Mouse (Mus musculus): Measurements from ENCODE around the gene Enam. TPM values are rescaled to one million over a fixed set of nuclear protein-coding genes. Genes with fewer than 3 reads are reported as not detected.
A peak's percentile ranks its signal among the peaks of the same experiment; 100 is the strongest.
"Not testable (repeated sequence)": the region's sequence is repeated elsewhere in the genome, so short reads cannot be mapped to it uniquely, and the experiment has no call there.

Enam gene
- total RNA-seq (2017), result not detected in 2 replicates

DNA sequence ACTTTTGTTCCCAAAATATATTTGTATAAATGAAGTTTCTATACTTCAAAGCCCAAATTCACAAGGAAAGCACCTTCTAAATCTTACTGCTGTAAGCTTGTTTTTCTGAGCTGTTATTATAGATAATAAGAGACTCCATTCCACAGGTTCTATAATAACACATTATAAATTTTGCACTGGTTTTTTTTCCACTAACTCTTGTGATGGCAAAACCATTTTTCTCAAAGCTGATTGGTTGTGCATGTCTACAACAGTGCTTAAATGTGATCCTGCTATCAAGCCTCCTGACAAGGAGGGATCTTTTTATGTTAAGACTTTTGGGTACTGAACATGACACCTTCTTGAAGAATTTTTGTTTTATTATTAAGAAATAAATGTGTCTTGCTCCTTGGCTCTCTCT lies at the start of gene Enam:
Enam (plus strand) TSS at position 301 of the 400 bp plus-strand sequence.
- ATAC-seq (replicated peaks in 1 of 2; ENCODE audit: insufficient read depth in 1 of 2, low FRiP score in 2 of 2, low TSS enrichment in 1 of 2, low read depth in 1 of 2, poor library complexity in 2 of 2, severe bottlenecking in 2 of 2), result no peak

DNA sequence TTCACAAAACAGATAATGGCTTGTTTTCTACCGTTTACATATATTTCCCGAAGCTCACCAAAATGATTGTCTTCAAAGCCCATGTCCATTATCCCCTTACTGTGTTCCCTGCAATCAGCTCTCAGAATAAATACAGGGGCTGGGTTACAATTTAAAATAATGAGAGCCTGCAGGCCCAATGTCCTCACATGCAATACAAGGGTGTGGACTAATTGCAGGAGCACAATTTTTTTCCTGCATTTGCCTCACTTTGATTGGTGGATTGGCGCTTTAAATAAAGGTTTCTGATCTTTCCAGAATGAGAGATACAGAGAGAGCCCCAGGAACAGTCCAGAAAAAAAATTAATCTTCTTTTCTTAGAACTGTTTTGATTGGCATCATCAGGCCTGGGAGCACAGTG lies 32.1 kb upstream of the Enam start, which contains the start of gene Ambn:
Ambn (plus strand) TSS at position 301 of the 400 bp plus-strand sequence.
- no peak for ATAC-seq (replicated peaks in 1 of 2; ENCODE audit: insufficient read depth in 1 of 2, low FRiP score in 2 of 2, low TSS enrichment in 1 of 2, low read depth in 1 of 2, poor library complexity in 2 of 2, severe bottlenecking in 2 of 2)

DNA sequence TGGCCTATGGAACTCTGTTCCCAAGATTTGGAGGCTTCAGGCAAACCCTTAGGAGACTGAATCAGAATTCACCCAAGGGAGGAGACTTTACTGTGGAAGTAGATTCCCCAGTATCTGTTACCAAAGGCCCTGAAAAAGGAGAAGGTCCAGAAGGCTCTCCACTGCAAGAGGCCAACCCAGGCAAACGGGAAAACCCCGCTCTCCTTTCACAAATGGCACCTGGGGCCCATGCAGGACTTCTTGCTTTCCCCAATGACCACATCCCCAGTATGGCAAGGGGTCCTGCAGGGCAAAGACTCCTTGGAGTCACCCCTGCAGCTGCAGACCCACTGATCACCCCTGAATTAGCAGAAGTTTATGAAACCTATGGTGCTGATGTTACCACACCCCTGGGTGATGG lies 20.3 kb upstream of the Enam start:
- ATAC-seq (replicated peaks in 1 of 2; ENCODE audit: insufficient read depth in 1 of 2, low FRiP score in 2 of 2, low TSS enrichment in 1 of 2, low read depth in 1 of 2, poor library complexity in 2 of 2, severe bottlenecking in 2 of 2), result no peak

DNA sequence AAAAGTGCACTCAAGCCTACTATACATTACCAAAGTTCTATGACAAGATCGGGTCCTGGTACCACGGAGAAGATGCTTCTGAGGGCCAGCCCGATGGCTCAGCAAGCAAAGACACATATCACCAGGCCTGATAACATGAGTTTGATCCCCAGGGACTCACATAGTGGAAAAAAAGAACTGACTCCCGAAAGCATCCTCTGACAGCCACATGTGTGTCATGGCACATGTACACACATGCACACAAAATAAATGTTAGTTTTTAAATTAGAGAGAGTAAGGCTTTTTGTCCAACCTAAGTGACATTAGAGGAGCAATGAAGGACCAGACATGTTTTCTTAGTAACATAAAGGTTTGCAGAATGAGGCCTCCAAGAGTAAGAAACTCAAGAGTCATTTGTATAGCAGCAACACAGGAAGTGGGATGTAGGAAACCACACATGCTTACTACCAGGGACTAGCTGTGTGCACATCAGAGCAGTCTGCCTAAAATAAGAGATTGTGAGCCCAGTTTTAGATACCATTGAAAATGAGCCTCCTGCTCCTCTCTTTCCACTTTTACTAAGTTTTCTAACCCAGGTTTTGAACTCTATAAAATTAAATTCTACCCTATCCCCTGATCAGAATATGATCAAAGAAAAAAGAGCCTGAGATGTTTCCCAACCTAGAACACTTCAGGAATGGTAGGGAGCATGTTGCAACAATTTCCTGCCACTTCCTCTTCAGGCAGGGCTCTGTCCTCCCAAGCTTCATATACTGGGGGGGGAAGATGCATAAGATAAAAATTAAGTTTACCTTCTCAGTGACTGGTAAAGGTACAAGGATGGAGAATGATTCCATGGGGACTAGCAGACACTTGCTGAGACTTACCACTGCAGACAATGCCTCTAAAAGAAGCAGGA lies 18.7 kb upstream of the Enam start:
- ATAC-seq (replicated peaks in 1 of 2; ENCODE audit: insufficient read depth in 1 of 2, low FRiP score in 2 of 2, low TSS enrichment in 1 of 2, low read depth in 1 of 2, poor library complexity in 2 of 2, severe bottlenecking in 2 of 2), result no peak

DNA sequence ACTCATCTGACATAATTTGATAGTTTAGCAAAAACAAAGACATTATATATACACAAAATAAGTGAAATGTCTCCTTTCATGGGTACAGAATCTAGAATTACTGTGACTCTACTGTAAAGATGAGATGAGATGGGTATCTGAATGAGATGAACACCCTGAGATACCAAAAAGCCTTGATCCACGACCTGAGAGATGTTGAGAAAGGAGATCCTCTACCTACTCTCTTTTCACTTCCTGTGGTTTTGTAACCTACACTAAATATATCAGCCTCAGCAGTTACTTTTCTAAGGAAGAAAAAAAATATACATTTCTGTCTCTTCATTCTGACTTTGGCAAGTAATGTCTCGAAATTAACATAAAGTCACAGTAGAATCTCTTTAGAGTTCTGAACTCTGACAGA lies 1.2 kb downstream of the Enam start:
- no peak for ATAC-seq (replicated peaks in 1 of 2; ENCODE audit: insufficient read depth in 1 of 2, low FRiP score in 2 of 2, low TSS enrichment in 1 of 2, low read depth in 1 of 2, poor library complexity in 2 of 2, severe bottlenecking in 2 of 2)

DNA sequence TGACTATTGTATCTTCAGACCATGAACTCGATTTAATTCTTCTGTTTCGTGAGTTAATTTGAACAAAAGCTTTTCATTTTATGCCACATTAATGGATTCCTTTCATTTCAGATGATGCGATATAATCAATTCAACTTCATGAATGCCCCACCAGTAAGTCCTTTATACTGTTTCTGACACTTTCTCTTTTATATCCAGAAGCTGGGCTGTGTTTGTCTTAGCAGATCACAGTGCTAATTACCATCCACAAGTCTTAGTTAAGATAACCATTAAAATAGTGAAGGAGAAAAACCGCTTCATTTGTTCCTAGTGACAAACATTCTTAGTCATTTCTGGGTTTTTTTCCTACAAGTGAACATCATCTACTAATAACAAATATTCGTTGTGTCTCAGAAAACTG lies 3.3 kb downstream of the Enam start:
- no peak for ATAC-seq (replicated peaks in 1 of 2; ENCODE audit: insufficient read depth in 1 of 2, low FRiP score in 2 of 2, low TSS enrichment in 1 of 2, low read depth in 1 of 2, poor library complexity in 2 of 2, severe bottlenecking in 2 of 2)

DNA sequence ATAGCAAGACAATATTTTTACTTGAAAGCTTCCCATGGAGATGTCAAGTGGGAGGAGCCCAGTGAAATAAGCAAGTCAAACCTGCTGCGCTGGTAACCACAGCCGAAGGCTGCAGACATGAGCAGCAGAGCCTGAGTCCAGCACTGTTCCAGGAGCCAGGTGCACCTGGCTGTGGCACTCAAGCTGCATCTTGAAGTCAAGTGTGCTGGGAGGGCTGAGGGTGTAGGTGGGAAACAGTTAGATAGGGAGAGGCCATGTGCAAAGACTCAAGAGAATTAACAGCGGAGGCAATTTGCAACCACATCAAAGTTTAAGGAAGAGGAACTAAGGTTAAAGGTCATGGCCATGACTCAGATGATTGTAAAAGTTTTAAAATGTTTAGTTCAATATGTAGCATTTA lies 12.0 kb downstream of the Enam start:
- ATAC-seq (replicated peaks in 1 of 2; ENCODE audit: insufficient read depth in 1 of 2, low FRiP score in 2 of 2, low TSS enrichment in 1 of 2, low read depth in 1 of 2, poor library complexity in 2 of 2, severe bottlenecking in 2 of 2), result peak; percentile 25 to 40; a peak in 1 of 4 replicates

DNA sequence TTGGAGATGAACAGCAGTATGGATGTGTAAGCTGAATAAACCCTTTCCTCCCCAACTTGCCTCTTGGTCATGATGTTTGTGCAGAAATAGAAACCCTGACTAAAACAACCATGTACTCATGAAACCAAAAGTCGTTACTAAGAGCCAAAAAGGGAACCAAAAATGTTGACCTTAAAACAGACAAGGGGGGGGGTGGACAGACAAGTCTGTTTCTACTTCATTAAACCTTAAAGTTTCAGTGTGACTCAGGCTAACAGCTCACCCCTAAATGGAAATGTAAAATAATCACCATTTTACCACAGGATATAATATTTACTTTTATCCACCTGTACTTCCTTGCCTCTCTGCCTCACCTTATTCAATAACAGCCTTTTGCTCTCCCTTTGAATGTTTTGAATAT lies 20.8 kb downstream of the Enam start:
- peak; percentile 46 to 53; a peak in 2 of 4 replicates for ATAC-seq (replicated peaks in 1 of 2; ENCODE audit: insufficient read depth in 1 of 2, low FRiP score in 2 of 2, low TSS enrichment in 1 of 2, low read depth in 1 of 2, poor library complexity in 2 of 2, severe bottlenecking in 2 of 2)

DNA sequence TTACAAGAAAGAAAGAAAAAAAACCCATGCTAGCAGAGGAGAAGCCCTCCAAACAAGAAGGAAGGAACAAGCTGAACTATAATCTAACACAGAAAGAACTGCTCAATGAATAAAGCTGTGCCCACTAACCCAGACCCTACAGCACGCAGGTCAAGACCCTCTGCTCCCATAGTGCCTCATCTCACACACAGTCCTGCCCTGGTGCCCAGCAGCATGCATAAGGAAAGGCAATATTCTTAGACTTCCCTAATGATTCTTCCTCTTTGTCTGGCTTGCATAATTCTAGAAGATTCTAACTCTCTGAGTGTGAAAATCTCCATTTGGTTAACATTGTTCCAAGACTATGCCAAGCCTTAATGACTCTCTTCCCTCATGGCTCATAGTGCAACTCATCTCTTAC lies 21.2 kb downstream of the Enam start:
- no peak; a peak in 1 of 4 replicates for ATAC-seq (replicated peaks in 1 of 2; ENCODE audit: insufficient read depth in 1 of 2, low FRiP score in 2 of 2, low TSS enrichment in 1 of 2, low read depth in 1 of 2, poor library complexity in 2 of 2, severe bottlenecking in 2 of 2)

DNA sequence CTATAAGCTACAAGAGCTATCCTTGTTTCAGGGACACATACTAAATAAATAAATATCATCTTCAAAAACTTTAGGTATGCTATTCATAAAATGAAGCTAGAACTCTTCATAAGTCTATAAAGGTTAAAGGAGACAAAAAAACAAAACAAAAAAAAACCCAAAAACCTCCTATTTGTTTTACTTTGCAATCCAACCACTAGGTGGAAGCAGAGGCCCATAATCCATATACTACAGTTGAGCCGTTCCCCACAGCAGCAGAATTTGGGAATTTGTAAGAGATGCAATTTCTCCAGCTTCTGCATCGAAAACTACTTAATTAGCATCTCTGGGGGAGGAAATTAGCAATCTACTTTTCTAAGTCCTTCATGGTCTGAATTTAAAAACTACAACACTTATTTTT lies 31.5 kb downstream of the Enam start:
- peak; percentile 71 to 81; a peak in 3 of 4 replicates for ATAC-seq (replicated peaks in 1 of 2; ENCODE audit: insufficient read depth in 1 of 2, low FRiP score in 2 of 2, low TSS enrichment in 1 of 2, low read depth in 1 of 2, poor library complexity in 2 of 2, severe bottlenecking in 2 of 2)

DNA sequence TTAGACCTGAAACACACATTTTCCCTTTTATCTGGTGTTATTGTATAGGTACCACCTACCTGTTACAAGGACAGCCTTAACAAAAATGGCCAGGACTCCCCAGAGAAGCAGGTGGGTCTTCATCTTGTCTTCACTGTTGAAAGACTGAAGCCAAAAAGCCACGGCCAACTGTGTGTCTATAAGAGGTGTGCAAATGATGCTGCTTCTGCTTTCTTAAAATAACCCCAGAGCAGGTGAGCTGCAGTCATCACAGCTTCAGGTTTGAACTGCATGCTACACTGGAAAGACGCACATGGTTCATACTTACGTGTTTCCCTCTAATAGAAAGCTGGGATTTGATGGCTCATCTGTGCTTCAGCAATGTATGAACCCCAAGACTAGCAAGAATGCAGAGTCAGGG lies 39.9 kb downstream of the Enam start, which contains the start of gene Jchain:
Jchain (minus strand) TSS at position 235 of the 400 bp plus-strand sequence.
- no peak for ATAC-seq (replicated peaks in 1 of 2; ENCODE audit: insufficient read depth in 1 of 2, low FRiP score in 2 of 2, low TSS enrichment in 1 of 2, low read depth in 1 of 2, poor library complexity in 2 of 2, severe bottlenecking in 2 of 2)

DNA sequence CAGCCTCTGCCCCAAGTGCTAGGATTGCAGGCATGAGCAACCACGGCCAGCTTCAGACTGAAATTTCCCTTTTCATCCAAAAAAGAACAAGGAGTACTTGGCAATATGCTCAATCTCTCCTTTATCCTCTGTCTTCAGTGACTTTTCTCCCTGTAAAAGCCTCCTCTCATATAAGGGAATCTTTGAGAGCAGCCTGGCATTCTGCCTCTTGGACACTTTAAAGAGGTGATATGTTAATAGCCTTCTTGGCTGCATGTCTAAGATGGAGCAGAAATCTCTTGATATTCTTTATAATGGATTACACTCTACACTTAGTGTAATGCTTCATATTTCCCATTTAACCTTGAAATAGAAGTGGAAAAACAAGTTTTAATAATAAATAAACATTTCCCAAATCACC lies 43.1 kb downstream of the Enam start:
- ATAC-seq (replicated peaks in 1 of 2; ENCODE audit: insufficient read depth in 1 of 2, low FRiP score in 2 of 2, low TSS enrichment in 1 of 2, low read depth in 1 of 2, poor library complexity in 2 of 2, severe bottlenecking in 2 of 2), result no peak

DNA sequence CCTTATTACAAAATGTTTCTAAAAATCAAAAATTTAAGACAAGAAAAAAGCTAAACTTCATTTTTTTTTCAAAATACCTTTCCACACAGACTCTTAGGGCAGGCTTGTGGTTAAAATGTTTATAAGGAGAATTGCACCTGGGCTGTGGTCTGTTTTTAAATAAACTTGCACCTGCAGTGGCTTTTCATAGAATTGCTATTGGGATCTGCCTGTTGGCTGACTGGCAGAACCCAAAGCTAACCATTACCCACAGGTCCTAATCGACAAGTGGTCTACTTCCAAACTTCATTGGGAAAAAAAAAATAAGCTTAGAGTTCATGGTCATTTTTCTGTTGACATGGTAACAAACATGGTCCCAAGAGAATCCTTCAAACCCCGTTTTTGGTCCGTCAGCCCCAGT lies 46.9 kb downstream of the Enam start:
- no peak for ATAC-seq (replicated peaks in 1 of 2; ENCODE audit: insufficient read depth in 1 of 2, low FRiP score in 2 of 2, low TSS enrichment in 1 of 2, low read depth in 1 of 2, poor library complexity in 2 of 2, severe bottlenecking in 2 of 2)

DNA sequence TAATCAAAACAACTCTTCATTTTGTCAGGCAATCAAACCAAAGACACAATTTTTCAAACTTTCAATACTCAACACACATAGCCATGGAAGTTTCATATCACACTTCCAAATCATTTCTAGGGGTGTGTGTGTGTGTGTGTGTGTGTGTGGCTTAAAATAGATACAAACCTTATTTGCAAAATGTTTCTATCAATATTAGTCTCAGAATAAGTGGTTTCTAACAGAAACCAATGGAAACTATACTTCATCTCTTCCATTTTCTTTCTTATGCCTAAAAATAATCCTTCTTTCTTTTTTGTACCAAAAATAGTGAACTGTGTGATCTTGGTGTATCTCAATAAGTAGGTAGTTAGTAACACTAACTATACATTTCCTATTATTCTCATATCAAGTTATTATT lies 53.1 kb downstream of the Enam start:
- no peak for ATAC-seq (replicated peaks in 1 of 2; ENCODE audit: insufficient read depth in 1 of 2, low FRiP score in 2 of 2, low TSS enrichment in 1 of 2, low read depth in 1 of 2, poor library complexity in 2 of 2, severe bottlenecking in 2 of 2)

DNA sequence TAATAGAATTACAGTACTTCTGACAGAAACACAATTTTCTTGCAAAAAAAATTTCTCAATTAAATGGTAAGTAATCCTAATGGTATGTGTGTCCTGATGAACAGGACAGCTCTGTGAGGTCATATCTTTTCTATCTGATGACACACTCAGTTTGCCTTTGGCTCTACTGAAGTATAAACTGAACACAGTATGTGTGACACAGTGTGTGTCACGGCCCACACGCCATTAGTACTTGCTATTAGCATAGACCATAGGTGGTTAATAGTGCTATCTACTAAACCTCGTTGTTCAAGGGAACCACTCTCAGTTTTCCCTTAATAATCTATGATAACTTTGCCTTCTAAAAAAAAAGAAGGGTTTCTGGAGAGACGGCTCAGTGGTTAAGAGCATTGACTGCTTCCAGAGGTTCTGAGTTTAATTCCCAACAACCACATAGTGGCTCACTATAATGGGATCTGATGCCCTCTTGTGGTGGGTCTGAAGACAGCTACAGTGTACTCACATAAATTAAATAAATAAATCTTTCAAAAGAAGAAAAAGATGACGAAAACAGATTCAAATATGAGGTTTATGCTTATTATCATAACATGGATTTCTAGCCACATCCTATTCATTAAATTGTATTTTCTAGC lies 55.0 kb downstream of the Enam start:
- peak in 1 of 2 experiments; percentile 48; a peak in 2 of 4 replicates for ATAC-seq (replicated peaks in 1 of 2; ENCODE audit: insufficient read depth in 1 of 2, low FRiP score in 2 of 2, low TSS enrichment in 1 of 2, low read depth in 1 of 2, poor library complexity in 2 of 2, severe bottlenecking in 2 of 2)

DNA sequence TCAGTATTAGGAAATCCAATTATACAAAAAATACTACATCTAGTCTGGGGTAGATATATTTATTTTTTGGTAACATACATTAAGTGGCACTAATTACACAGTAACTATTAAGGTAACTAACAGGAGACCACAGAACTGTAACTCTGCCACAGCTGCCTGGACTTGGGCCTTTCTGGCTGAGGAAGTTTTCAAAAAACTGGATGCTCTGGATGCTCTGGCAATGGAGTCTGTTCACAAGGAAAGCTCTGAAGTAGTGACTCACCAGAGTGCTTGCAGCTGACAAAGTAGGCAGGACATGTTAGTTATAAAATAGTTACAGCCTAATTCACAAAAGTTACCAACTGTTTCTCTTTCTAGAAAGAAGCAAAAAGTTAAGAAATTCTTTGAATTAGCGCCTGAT lies 56.6 kb downstream of the Enam start:
- ATAC-seq (replicated peaks in 1 of 2; ENCODE audit: insufficient read depth in 1 of 2, low FRiP score in 2 of 2, low TSS enrichment in 1 of 2, low read depth in 1 of 2, poor library complexity in 2 of 2, severe bottlenecking in 2 of 2), result not testable (repeated sequence)

DNA sequence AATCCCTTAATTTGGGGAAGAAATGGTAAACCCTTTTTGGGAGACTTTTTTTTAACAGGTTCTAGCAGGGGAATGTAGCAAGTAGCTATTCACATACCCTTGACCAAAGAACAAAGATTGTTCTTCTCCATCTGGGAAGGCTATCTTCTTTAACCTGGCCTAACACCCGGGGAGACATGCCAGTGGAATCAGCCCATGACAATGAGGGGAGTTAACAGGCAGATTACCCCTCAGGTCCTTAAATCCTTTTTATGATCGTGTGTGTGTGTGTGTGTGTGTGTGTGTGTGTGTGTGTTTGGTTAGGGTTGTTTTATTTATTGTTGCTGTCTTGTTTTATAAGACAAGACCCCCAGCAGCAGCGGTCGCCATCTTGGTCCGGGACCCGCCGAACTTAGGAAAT lies 57.8 kb downstream of the Enam start:
- no peak for ATAC-seq (replicated peaks in 1 of 2; ENCODE audit: insufficient read depth in 1 of 2, low FRiP score in 2 of 2, low TSS enrichment in 1 of 2, low read depth in 1 of 2, poor library complexity in 2 of 2, severe bottlenecking in 2 of 2)

DNA sequence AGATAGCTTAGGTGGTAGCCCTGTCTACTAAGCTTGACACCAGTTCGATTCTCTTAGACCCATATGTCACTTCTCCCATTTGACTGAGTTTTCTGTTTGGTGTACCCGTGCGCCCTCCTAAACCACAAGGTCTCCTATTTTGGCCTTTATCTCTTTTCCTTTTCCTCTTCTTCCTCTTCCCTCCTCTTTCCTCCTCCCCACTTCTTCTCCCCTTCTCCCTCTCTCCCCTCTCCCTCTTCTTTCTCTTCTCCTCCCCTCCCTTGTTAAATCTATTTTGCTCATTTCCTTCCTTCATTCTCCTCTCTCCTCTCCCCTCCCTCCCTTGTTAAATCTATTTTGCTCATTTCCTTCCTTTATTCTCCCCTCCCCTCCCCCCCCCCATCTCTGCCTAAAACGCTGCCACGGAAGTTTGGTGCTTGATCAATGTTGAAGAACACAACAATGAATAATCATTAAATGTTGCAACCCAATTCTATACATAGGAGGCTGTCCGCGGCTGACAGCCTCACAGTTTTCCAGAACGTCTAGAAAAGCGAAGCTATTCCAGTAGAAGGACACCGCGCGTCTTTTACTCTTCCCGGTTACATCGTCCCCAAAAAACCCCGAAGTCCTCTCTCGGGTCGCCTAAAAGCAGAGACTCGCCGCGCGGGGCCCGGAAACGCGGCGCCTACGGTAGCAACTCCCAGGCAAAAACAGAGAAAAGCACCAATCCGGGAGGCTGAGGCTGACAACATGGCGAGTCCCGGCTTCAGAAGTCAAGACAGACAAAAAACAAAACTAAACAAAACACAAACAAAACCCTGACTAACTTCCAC lies 65.7 kb downstream of the Enam start:
- peak; percentile 38 to 61; a peak in 2 of 4 replicates for ATAC-seq (replicated peaks in 1 of 2; ENCODE audit: insufficient read depth in 1 of 2, low FRiP score in 2 of 2, low TSS enrichment in 1 of 2, low read depth in 1 of 2, poor library complexity in 2 of 2, severe bottlenecking in 2 of 2)

All from hematopoietic stem cell, adult 5-6 weeks (primary cell).